Mouse (Mus musculus) embryonic fibroblast, embryonic 13.5 days (primary cell): ENCODE results near the gene Cnot3.

Source experiments
- CTCF ChIP-seq: IDR thresholded peaks from 2 replicates; pipeline ENCODE4 v1.5.1; 2011; ENCODE audit warnings: mild to moderate bottlenecking, control low read depth, low read length, moderate library complexity, borderline replicate concordance; ENCODE audit not compliant: insufficient read depth
- POLR2A ChIP-seq: IDR thresholded peaks from 2 replicates; pipeline ENCODE4 v1.6.1; 2011; ENCODE audit warnings: low read depth, mild to moderate bottlenecking, control low read depth, low read length, moderate library complexity

DNA sequence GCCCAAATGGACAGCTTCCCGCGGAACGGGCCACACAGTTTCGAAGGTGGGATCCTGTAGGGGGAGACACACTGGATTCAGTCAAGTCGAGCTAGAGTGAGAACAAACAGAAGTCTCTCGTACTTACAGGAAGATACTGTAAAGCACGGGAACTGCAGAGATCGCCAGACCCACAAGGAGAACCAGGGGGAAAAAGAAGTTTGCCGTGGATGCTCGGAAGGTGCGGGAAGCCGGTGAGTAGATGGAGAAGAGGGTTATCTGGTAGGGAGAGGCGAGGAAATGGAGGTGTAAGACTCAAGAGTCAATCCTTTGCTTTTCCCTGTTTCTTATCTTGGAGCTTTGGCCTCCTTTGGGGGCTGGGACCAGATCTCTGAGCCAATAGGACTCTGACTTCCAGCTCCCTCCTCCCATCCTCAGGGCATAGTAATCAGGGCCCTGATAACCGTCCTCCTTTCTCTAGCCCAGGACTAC lies 21.9 kb downstream of the Cnot3 start:
- TF ChIP-seq CTCF (no peak), POLR2A (0 out of 2 replicates have a peak, but pooled peaks have one; percentile 8)
